Mouse (Mus musculus) MEL (cell line): ENCODE data around the gene Dusp6. TPM values are rescaled to one million over a fixed set of nuclear protein-coding genes. Genes with fewer than 3 reads are reported as not detected.
A peak's percentile ranks its signal among the peaks of the same experiment; 100 is the strongest.

Experiments
- DNase-seq: peaks from one replicate; pipeline ENCODE4 v3.0.0; 2011; ENCODE audit warnings: low read depth, low spot score
- H3K27ac ChIP-seq: 2 replicates; pipeline ENCODE4 v1.5.1; 2012; ENCODE audit warnings: low read depth, mild to moderate bottlenecking, control low read depth, low read length, moderate library complexity; ENCODE audit not compliant: control insufficient read depth
- H3K27me3 ChIP-seq, 2 experiments: fragments of 150-350 bp in 1 of 2; sonication (generic) in 1 of 2; 2 replicates each; pipeline ENCODE4 v1.6.1; 2012; ENCODE audit warnings: low read length in 2 of 2, mild to moderate bottlenecking in 2 of 2, improper control_type of control experiment in 1 of 2, moderate library complexity in 1 of 2; ENCODE audit not compliant: insufficient read depth in 2 of 2, control insufficient read depth in 1 of 2
- H3K36me3 ChIP-seq, 2 experiments: 2 replicates each; pipeline ENCODE4 v1.6.1; 2012 to 2014; ENCODE audit warnings: low read length in 2 of 2, improper control_type of control experiment in 1 of 2, inconsistent platforms in 1 of 2, mild to moderate bottlenecking in 1 of 2; ENCODE audit not compliant: insufficient read depth in 2 of 2, control insufficient read depth in 1 of 2
- H3K4me1 ChIP-seq, 2 experiments: fragments of 150-350 bp in 1 of 2; sonication (generic) in 1 of 2; 2 replicates each; pipeline ENCODE4 v1.6.1; 2012; ENCODE audit warnings: low read length in 2 of 2, improper control_type of control experiment in 1 of 2, mild to moderate bottlenecking in 1 of 2; ENCODE audit not compliant: insufficient read depth in 2 of 2, control insufficient read depth in 1 of 2
- H3K4me3 ChIP-seq, 2 experiments: fragments of 150-350 bp in 1 of 2; sonication (generic) in 1 of 2; 2 replicates each; pipeline ENCODE4 v1.5.1; 2012; ENCODE audit warnings: low read depth in 2 of 2, low read length in 2 of 2, mild to moderate bottlenecking in 2 of 2, moderate library complexity in 2 of 2, control low read depth in 1 of 2, improper control_type of control experiment in 1 of 2; ENCODE audit not compliant: control insufficient read depth in 1 of 2, insufficient read depth in 1 of 2
- H3K79me2 ChIP-seq: 2 replicates; pipeline ENCODE4 v1.6.1; 2012; ENCODE audit warnings: mild to moderate bottlenecking, low read length, moderate library complexity; ENCODE audit not compliant: control insufficient read depth, poor library complexity, insufficient read depth
- H3K9ac ChIP-seq: 2 replicates; pipeline ENCODE4 v1.6.1; 2012; ENCODE audit warnings: low read depth, mild to moderate bottlenecking, control low read depth, low read length, moderate library complexity; ENCODE audit not compliant: control insufficient read depth, poor library complexity, severe bottlenecking
- H3K9me3 ChIP-seq: fragments of 150-350 bp; sonication (generic); replicated peaks from 2 replicates; pipeline ENCODE4 v1.6.1; 2012; ENCODE audit warnings: mild to moderate bottlenecking, low read length, improper control_type of control experiment, moderate library complexity; ENCODE audit not compliant: insufficient read depth
- CHD1 ChIP-seq: IDR thresholded peaks from 2 replicates; pipeline ENCODE4 v1.6.1; 2012; ENCODE audit warnings: low read depth, mild to moderate bottlenecking, inconsistent platforms, low read length, improper control_type of control experiment
- CTCF ChIP-seq, 3 experiments: IDR thresholded peaks in 2 of 3; conservative IDR thresholded peaks in 1 of 3; 2 replicates each; pipeline ENCODE4 v1.5.1; 2011 to 2012; ENCODE audit warnings: low read length in 3 of 3, low read depth in 2 of 3, mild to moderate bottlenecking in 2 of 3, improper control_type of control experiment in 1 of 3, inconsistent platforms in 1 of 3, mixed read lengths in 1 of 3, moderate library complexity in 1 of 3; ENCODE audit not compliant: control insufficient read depth in 1 of 3, insufficient read depth in 1 of 3, poor library complexity in 1 of 3, severe bottlenecking in 1 of 3
- ELF1 ChIP-seq: IDR thresholded peaks from 2 replicates; pipeline ENCODE4 v1.6.1; 2014; ENCODE audit warnings: low read depth, mild to moderate bottlenecking, inconsistent platforms, low read length, improper control_type of control experiment, moderate library complexity
- EP300 ChIP-seq, 2 experiments: IDR thresholded peaks; 2 replicates each; pipeline ENCODE4 v1.6.1; 2011; ENCODE audit warnings: improper control_type of control experiment in 2 of 2, low read length in 2 of 2, low read depth in 1 of 2, mild to moderate bottlenecking in 1 of 2
- HCFC1 ChIP-seq: IDR thresholded peaks from 2 replicates; pipeline ENCODE4 v1.6.1; 2012; ENCODE audit warnings: low read depth, mild to moderate bottlenecking, inconsistent platforms, low read length, improper control_type of control experiment, moderate library complexity
- JUND ChIP-seq: IDR thresholded peaks from 2 replicates; pipeline ENCODE4 v1.6.1; 2011; ENCODE audit warnings: low read depth, mild to moderate bottlenecking, improper control_type of control experiment, low read length
- KAT2A ChIP-seq: conservative IDR thresholded peaks from 2 replicates; pipeline ENCODE4 v1.6.1; 2012; ENCODE audit warnings: low read depth, low read length, improper control_type of control experiment, inconsistent platforms
- MAZ ChIP-seq: IDR thresholded peaks from 2 replicates; pipeline ENCODE4 v1.6.1; 2012; ENCODE audit warnings: low read depth, mild to moderate bottlenecking, inconsistent platforms, low read length, improper control_type of control experiment
- NRF1 ChIP-seq: IDR thresholded peaks from 2 replicates; pipeline ENCODE4 v1.6.1; 2014; ENCODE audit warnings: low read depth, mild to moderate bottlenecking, inconsistent platforms, low read length, improper control_type of control experiment, moderate library complexity; ENCODE audit not compliant: poor library complexity, insufficient read depth, severe bottlenecking
- POLR2A ChIP-seq, 2 experiments: IDR thresholded peaks; 2 replicates each; pipeline ENCODE4 v1.6.1; 2011 to 2012; ENCODE audit warnings: low read length in 2 of 2, mild to moderate bottlenecking in 2 of 2, control low read depth in 1 of 2, improper control_type of control experiment in 1 of 2, low read depth in 1 of 2, moderate library complexity in 1 of 2; ENCODE audit not compliant: control insufficient read depth in 1 of 2, insufficient read depth in 1 of 2, poor library complexity in 1 of 2
- RAD21 ChIP-seq: IDR thresholded peaks from 2 replicates; pipeline ENCODE4 v1.6.1; 2011; ENCODE audit warnings: mild to moderate bottlenecking, low read depth, low read length, improper control_type of control experiment
- RCOR1 ChIP-seq: IDR thresholded peaks from 2 replicates; pipeline ENCODE4 v1.6.1; 2012; ENCODE audit warnings: low read depth, mild to moderate bottlenecking, inconsistent platforms, low read length, improper control_type of control experiment
- SIN3A ChIP-seq: IDR thresholded peaks from 2 replicates; pipeline ENCODE4 v1.6.1; 2012; ENCODE audit warnings: low read length, improper control_type of control experiment, inconsistent platforms
- SMC3 ChIP-seq: IDR thresholded peaks from 2 replicates; pipeline ENCODE4 v1.6.1; 2011; ENCODE audit warnings: low read depth, low read length, improper control_type of control experiment
- UBTF ChIP-seq: IDR thresholded peaks from 2 replicates; pipeline ENCODE4 v1.6.1; 2012; ENCODE audit warnings: low read depth, mild to moderate bottlenecking, inconsistent platforms, low read length, improper control_type of control experiment, moderate library complexity, borderline replicate concordance; ENCODE audit not compliant: insufficient read depth
- ZKSCAN1 ChIP-seq: IDR thresholded peaks from 2 replicates; pipeline ENCODE4 v1.6.1; 2012; ENCODE audit warnings: low read depth, mild to moderate bottlenecking, inconsistent platforms, low read length, improper control_type of control experiment, moderate library complexity
- ZNF384 ChIP-seq: IDR thresholded peaks from 2 replicates; pipeline ENCODE4 v1.6.1; 2012; ENCODE audit warnings: low read depth, mild to moderate bottlenecking, inconsistent platforms, low read length, improper control_type of control experiment
- polyA plus RNA-seq, 2 experiments: library from polyadenylated mRNA; stranded (reverse) in 1 of 2; unstranded in 1 of 2; fragments of >175 nt in 1 of 2; fragments of >200 nt in 1 of 2; gene quantifications; 2 replicates each; pipeline versions ENCODE4 v1.2.1 to v1.2.4; 2012; ENCODE audit warnings: low replicate concordance in 2 of 2, low read depth in 1 of 2; ENCODE audit not compliant: insufficient read length in 2 of 2, insufficient read depth in 1 of 2, missing spikeins in 1 of 2
- total RNA-seq: library from RNA; depleted of rRNA; stranded (reverse); fragments of 300-350 nt; gene quantifications from 2 replicates; pipeline ENCODE4 v1.2.3, GENCODE M21; 2012

Dusp6 gene
- total and polyA plus RNA-seq, 3 experiments = 8.2 to 11.9 TPM; not detected in 1

DNA sequence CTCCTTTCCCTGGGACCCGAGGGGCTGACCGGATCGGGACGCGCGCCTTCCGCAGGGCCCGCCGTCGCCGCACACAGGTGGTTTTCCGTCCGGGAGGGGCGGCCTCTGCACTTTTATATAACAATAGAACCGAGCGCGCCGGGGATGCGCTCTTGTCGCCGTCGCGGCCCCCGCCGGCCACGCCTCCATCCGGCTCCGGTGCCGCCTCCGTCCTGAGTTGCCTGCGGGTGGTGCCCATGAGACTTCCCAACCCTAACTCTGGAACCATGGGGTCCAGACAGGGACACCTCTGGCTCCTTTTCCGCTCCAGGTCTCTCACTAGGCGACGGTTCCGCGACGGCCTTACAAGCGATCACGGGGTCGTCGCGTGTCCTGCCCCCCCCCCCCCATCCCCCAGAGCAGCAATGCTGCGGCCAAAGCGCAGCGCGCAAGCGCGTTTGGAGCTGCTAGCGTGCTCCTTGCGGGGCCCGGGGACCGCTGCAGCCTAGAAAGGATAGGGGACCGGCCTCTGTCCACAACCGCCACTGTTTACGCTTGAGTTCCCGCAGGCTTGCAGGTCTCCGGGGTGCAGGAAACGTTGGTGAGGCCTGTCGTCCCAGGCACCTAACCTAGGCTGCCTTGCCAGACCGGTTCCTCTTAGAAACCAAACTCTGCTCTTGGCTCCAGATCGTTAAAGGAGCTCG, 1.3 kb upstream of the Dusp6 start (continued):
- peak in 1 of 2 experiments; percentile 43; a peak in 2 of 4 replicates for TF ChIP-seq EP300 (IDR thresholded peaks at IDR 0.05; ENCODE audit: low read depth in 1 of 2, low read length in 2 of 2)
- no peak for TF ChIP-seq SMC3
- no peak; the same call in 1 of the 2 replicates for TF ChIP-seq CHD1
- TF ChIP-seq HCFC1 = no peak; the same call in 1 of the 2 replicates
- TF ChIP-seq ZKSCAN1 = no peak
- peak; percentile 26; the same call in 1 of the 2 replicates for TF ChIP-seq KAT2A
- no peak for TF ChIP-seq ZNF384
- TF ChIP-seq POLR2A (IDR thresholded peaks at IDR 0.05; ENCODE audit: control insufficient read depth in 1 of 2, insufficient read depth in 1 of 2, low read depth in 1 of 2, low read length in 2 of 2, poor library complexity in 1 of 2) = peak; percentile 49 to 53; a peak in 3 of 4 replicates
- no peak for TF ChIP-seq RCOR1
- peak; percentile 63 for TF ChIP-seq NRF1
- no peak for TF ChIP-seq JUND
- TF ChIP-seq SIN3A = no peak; the same call in 1 of the 2 replicates

DNA sequence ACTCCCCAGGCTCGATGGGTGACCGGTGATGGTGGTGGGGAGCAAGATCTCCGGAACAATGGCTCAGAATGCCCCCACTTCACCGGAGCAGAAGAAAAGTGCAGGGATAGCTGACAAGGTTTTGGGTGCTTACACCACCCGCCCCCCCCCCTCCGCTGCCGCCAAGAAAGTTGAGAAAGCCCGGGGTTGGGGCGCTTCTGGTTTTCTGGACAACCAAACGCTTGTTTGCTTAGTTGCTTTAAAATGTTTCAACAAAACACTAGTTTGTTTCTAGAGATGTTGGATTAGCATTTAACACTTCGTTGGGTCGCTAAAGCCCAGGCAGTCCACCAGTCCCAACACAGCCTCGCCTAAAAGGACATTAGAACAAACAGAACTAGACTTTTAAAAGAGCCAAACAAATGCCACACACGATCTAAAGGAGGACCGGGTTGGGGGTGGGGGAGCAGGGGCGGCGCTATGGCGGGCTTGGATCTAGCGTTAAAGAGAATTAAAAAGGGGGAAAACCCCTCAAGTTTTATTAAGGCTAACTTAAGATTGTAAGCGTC, 638 bp upstream of the Dusp6 start:
- H3K27me3 ChIP-seq = no peaks in the 10 kb centered on the region
- no peaks in the 10 kb centered on the region for H3K9me3 ChIP-seq
- H3K4me3 ChIP-seq = peak overlapping the region; percentile 69 to 73
- TF ChIP-seq MAZ (peak; percentile 31; the same call in 1 of the 2 replicates), CHD1 (0 out of 2 replicates have a peak, but pooled peaks have one; percentile 44), UBTF (0 out of 2 replicates have a peak, but pooled peaks have one; percentile 7), POLR2A (IDR thresholded peaks at IDR 0.05; ENCODE audit: control insufficient read depth in 1 of 2, insufficient read depth in 1 of 2, low read depth in 1 of 2, low read length in 2 of 2, poor library complexity in 1 of 2) (peak in 1 of 2 experiments; percentile 1; a peak in 1 of 4 replicates), CTCF (IDR thresholded peaks at IDR 0.05 in 2 of 3, conservative IDR thresholded peaks at IDR 0.05 in 1 of 3; ENCODE audit: control insufficient read depth in 1 of 3, insufficient read depth in 1 of 3, low read depth in 2 of 3, low read length in 3 of 3, poor library complexity in 1 of 3, severe bottlenecking in 1 of 3) (no peak), ELF1 (no peak), RAD21 (no peak), HCFC1 (no peak), SIN3A (no peak), SMC3 (no peak), ZNF384 (no peak)
- peaks cover 0 to 14% of the 10 kb centered on the region in 2 experiments; a peak in 2 of 4 replicates for H3K36me3 ChIP-seq
- peaks cover 0 to 13% of the 10 kb centered on the region in 2 experiments; a peak in 1 of 4 replicates for H3K4me1 ChIP-seq
- H3K27ac ChIP-seq = peak overlapping the region; percentile 89
- peaks cover 22% of the 10 kb centered on the region for H3K79me2 ChIP-seq
- peak overlapping the region; percentile 93 for H3K9ac ChIP-seq
- DNase-seq = no peak
